Mouse (Mus musculus): Measurements from ENCODE around the gene Ptprr. TPM values are rescaled to one million over a fixed set of nuclear protein-coding genes. Genes with fewer than 3 reads are reported as not detected.

Ptprr gene
- not detected in 2 replicates for total RNA-seq (2015; ENCODE audit: low replicate concordance)
- total RNA-seq (2017; ENCODE audit: low replicate concordance): 0.64 TPM in 1 of 2 replicates, not detected in the other

DNA sequence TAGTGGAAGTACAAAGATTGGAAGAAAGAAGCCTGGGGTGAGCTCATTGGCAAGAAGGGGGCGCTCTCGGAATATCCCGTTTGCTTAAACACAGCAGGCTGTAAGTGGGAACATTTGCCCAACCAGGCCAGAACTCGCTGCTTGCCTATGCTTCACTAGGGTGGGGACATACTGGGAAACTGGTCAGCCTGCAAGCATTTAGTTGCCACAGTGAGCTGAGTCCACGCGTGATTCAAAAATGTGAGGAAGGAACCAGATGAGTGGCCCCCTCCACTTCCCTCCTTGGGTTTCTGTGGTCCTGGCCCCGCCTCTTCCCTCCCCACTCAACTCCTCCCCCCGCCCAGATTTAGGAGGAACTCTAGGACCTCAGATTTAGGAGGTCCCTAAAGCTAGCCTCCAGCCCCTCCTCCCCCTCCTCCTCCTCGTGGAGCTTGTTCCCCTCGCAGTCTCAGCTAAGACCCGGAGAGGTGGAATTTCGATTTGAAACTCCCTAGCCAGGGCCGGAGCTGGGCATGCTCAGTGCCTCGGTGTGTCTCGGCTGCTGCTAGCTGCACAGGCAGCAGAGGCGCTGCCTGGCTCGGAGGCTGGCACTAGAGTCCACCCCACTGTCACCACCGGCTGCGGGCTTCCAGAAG is at the start of gene Ptprr:
Gene Ptprr, plus strand, starts transcription at position 369 of the 635 bp plus-strand sequence.
- no peak for ATAC-seq (replicated peaks; ENCODE audit: low FRiP score, poor library complexity, severe bottlenecking)

DNA sequence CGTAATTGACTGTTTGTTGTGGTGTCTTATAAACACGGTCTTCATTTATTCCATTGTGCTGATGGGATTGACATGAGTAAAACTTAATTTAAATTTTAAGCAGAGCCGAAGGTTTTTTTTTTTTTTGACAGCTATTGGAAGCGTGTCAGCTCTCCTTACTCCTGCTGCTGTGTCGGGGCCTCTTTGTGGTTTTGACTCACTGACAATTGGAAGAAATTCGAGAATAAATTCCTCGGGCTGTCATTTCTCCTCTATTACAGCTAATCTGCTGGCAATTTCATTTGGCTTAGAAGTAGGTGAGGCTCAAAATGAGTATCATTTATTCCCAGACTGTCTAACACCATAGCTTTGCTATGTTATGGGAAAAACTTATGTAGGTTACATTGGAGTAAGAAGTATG is 41.7 kb upstream of the Ptprr start:
- ATAC-seq (replicated peaks; ENCODE audit: low FRiP score, poor library complexity, severe bottlenecking): no peak

DNA sequence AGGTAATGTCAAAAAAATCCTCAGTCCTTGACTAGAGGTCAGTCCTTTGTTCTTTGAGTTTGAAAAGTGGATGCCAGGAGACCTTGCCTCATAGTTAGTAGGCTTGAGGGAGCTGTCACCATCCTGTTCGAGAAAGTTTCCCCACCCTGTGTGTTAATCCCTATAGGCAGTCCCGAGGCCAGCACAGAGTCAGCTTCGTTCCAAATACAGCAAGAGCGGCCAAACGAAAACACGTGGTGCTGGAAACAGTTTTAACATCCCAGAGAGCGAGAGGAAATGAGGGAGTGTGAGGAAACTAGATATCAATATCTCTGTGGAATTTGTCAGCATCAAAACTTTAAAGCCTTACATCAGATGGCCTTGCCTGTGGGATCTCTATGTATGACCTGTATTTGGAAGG is 39.0 kb upstream of the Ptprr start:
- ATAC-seq (replicated peaks; ENCODE audit: low FRiP score, poor library complexity, severe bottlenecking): no peak

DNA sequence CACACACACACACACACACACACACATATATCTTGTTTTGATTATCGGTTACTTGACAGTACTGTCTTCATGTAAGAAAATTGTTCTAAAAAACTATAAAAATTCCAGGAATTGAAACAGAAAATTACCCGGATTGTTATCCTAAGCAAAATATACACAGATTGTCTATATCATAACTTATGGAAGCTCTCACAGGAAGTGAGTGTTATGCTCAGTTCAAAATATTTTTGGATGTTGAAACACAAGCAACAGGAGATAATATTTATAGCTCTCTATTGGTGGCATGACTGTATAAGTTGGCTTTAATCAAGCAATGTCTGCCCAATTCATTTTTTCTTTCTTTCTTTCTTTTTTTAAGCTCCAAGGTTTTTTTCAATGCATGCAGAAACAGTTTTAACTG is 38.0 kb upstream of the Ptprr start:
- ATAC-seq (replicated peaks; ENCODE audit: low FRiP score, poor library complexity, severe bottlenecking): no peak

DNA sequence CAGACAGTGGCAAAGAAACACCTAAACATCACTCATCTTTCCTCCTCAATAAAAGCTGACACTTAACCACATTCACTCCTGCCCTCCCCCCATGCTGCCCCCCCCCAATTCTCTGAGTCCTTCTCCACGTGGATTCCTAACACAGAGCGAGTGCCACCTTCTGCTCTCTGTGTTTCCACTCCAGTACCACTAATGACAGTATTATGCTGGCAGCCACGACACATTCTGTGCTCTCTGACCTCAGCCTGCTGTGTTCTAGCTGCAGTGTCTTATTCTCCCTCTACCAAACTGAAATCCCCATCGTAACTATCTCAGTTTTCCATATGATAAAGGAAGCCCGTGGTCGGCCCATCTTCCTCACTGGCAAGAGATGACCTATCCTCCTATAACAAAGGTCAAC is 33.7 kb upstream of the Ptprr start:
- no peak for ATAC-seq (replicated peaks; ENCODE audit: low FRiP score, poor library complexity, severe bottlenecking)

DNA sequence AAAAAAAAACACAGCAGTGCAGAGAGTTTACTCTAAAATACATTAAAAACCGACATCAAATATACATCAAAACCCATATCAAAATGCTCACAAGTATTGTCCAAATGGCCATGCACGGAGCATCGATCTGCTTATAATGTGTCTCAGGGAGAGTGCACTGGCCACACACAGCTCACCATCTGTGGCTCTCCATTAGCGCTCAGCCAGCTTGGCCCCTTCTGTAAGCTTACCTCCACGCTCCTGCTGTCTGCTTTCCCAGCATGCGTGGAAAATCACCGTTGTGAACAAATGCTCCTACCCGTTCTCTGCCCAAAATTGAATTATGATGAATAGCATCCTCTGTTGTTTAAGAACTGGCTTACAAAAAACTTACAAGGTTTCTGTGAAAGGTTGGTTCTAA is 16.2 kb upstream of the Ptprr start:
- no peak for ATAC-seq (replicated peaks; ENCODE audit: low FRiP score, poor library complexity, severe bottlenecking)

DNA sequence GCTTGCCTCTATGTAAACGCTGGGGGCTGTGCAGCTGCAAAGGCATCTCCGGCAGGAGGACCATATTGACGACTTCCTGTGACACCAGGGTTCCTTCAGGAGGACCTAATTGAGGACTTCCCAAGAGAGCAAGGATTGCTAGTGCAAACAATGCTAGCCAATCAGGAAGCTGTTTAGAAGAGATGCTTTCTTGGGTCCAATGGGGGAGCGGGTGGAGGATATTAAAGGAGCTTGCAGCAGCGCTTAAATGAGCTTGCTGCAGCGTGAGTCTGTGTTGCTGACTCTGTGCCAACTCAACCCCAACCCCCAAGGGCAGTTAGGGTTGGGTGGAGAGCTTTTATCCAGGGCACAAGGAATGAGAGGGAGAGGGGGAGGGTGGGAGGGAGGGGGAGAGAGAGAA is 11.3 kb upstream of the Ptprr start:
- no peak for ATAC-seq (replicated peaks; ENCODE audit: low FRiP score, poor library complexity, severe bottlenecking)

DNA sequence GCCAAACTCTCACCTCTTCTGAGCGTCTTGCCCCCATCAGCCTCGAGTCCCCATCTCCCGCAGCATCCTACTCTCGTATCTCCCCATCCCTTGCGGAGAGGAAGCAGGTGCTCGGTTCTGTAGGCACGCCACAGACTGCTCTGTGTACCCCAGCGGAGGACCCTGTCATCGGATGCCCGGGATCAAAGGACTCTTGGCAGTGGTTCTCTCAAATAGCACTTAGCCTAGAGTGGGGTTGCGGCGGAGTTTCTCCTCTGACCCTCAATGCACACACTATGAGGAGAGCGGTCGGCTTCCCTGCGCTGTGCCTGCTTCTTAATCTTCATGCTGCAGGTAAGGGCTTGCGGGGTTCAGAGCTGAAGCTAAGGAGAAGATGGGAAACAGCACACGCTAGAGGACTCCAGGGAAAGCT is 473 bp downstream of the Ptprr start:
- no peak for ATAC-seq (replicated peaks; ENCODE audit: low FRiP score, poor library complexity, severe bottlenecking)

DNA sequence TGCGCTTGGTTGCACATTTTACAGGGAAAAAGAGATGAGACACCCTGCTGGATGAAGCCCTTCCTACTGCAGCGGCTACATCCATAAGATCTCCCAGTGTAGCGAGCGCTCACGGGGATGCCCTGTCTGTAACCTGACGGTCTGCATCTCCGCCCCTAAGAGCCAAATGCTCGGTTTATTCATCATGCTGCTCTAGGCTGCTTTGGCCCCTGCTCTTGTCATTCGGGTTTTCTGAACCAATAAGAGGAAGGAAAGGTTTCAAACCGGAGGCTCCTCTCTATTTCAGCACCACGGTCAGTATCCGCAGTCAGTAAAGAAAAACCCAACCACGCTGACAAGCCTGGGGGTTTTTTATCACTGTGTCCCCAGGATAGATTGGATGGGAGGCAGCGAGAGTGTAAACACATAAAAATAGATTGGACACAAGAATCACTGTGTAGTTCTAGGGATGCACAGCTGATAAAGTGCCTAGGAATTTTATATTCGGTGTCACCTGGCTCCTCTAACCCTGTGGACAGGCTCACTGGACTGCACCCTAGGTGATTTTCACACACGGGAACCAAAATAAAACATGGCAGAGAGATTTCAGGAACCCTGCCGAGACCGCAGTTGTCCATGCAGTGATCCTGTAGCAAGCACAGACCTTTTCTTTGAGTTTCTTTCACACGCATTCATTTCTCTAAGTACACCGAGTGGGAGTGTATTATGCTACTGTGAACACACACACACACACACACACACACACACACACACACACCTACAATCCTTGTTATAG is 1.3 kb downstream of the Ptprr start:
- ATAC-seq (replicated peaks; ENCODE audit: low FRiP score, poor library complexity, severe bottlenecking): no peak

DNA sequence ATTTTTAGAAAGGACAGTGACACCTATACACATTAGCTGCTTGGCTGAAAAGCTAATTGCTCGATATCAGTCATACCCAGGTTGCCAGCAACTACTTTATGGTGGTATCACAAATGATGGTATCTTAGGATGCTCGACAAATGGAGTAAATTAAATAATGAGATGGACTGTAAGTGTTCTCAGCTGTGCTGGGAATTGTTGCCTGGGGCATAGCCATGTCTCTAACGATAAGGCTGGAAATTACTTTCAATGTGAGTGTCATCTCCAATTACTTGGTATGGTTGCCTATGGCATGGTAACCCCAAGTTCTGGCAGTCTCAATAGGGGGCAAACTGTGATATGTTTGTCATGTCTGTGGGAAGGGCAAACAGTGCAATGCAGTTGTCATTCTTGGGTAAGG is 3.1 kb downstream of the Ptprr start:
- no peak for ATAC-seq (replicated peaks; ENCODE audit: low FRiP score, poor library complexity, severe bottlenecking)

DNA sequence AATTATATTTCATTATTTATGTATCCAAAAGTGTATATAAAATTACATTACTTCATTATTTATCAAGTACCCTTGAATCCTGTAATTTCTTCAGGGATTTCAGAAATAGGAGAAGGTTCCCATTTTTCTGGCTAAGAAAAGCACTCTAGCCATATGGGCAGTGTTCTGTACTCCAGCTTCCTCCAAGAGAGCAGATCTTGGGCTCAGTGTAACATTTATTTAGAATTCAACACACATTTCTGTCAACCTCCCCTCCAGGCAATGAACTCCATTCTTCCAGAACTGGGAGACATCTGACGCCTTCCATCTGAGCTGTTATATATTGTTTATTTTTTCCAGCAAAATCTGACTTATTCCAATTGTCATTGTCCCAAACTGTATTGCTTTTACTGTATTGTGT is 20.1 kb downstream of the Ptprr start:
- ATAC-seq (replicated peaks; ENCODE audit: low FRiP score, poor library complexity, severe bottlenecking): no peak

DNA sequence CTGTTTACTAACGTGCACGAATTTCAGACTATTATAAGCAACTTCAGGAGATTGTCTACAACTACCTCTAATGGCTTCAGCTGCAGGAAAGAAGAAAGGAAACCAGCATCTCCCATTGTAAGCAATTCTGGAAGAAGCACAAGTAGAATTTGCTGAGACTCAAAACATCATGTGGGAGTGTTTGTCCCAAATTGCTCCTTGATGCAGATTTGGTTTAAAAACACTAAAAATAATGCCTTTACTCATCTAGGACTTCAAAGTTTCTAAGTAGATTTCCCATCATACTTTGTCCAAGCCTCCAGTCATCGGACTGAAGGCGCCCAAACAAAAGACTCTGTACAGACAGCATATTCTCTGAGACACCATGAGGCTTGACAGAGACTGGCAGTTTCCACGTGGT is 57.9 kb downstream of the Ptprr start:
- ATAC-seq (replicated peaks; ENCODE audit: low FRiP score, poor library complexity, severe bottlenecking): no peak

DNA sequence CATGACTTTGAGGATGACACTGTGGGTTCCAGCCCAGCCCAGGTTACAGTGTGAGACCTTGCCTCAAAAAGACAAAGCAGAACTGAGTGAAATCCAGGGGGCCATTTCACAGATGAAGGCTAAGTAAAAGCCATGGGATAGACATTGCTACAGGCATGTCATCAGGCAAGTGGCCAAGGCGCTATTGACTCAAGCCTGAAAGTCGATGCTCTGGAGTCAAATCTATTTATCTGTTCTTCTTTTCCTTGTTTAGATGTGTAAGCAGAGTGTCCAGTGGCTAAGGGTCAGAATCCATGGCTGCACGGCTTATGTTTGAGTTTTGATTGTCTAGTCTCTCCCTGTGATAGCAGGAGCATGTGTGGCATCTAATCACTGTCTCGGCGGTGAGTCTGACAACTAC is 60.6 kb downstream of the Ptprr start:
- no peak for ATAC-seq (replicated peaks; ENCODE audit: low FRiP score, poor library complexity, severe bottlenecking)

DNA sequence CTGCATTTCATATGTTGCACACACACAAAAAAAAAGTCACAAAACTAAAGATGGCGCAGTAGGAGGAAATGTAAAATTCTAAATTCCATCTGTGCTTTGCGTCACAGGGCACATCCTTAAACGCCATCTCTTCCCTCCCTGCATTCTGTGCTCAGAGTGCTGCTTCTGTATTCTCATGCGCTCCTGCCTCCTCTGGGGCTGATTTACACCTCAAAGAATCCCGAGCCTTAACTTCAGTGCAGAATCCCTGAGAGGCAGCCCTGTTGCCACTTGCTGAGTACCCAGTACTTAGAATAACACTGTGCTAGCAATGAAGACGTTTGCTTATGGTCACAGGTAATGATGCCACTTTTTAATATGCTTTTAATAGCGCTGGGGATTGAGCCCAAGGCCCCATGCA is 61.4 kb downstream of the Ptprr start:
- ATAC-seq (replicated peaks; ENCODE audit: low FRiP score, poor library complexity, severe bottlenecking): no peak

DNA sequence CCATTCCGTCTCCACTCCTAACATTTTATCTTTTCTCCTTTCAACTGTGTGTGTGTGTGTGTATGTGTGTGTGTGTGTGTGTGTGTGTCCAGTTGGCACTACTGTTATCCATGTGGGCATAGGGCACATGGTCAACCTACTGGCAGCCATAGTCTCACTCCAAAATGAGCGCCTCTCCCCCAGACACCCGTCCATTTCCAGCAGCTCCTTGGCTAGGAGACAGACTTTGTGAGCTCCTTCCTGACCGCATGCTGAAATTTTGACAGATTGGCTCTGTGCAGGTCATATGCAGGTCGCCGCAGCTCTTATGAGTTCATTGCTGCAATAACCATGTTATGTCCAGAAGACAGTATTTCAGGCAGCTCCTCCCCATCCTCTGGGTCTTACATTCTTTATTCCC is 62.8 kb downstream of the Ptprr start:
- no peak for ATAC-seq (replicated peaks; ENCODE audit: low FRiP score, poor library complexity, severe bottlenecking)

DNA sequence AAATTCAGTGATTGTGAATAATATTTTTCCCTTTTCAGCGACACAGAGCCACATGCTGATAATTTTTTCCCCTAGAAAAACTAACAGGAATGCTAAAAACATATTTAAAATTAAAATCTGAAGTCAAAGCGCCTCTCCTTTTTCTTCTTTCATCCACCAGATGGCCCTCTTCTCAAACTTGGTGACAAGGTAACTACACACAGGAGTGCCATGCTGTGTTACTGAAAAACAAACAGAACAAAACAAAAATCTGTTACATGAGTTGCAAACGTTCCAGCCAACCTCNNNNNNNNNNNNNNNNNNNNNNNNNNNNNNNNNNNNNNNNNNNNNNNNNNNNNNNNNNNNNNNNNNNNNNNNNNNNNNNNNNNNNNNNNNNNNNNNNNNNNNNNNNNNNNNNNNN is 66.0 kb downstream of the Ptprr start:
- ATAC-seq (replicated peaks; ENCODE audit: low FRiP score, poor library complexity, severe bottlenecking): no peak

DNA sequence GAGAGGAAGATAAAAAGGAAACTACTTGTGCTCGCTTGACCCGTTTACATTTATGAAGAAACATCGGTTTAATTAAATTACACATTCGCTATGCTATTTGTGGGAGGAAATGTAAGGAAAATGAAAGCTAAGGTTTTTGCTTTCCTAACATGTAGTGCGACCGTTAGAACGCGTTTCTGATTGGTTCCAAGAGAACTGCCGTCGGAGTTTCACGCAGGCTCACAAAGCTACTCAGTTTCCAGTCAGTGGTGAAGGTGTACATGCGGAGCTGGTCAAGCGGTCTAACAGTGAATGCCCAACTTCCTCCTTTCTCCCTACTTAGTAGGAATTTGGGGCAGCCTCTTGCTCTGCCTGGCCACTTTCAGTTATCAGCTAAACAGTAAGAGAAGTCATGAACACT is 78.5 kb downstream of the Ptprr start:
- ATAC-seq (replicated peaks; ENCODE audit: low FRiP score, poor library complexity, severe bottlenecking): no peak

DNA sequence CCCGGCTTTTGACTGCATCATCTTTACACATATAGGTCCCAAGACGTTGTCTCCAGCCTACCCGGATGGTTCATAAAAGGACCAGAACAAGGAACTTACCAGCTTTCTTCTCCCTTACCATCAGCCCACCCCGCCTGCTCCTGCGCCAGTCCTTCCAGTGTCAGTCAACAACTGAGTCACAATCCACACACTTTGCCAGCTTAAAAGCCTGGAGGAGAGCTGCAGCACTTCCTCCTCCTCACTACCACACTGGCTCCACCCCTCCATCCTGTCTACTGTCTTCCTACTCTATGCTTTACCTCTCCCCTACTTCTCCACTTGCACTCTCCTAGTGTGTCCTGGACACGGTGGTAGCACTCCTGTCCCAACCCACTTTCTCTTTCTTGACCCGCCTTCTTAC is 80.5 kb downstream of the Ptprr start:
- ATAC-seq (replicated peaks; ENCODE audit: low FRiP score, poor library complexity, severe bottlenecking): no peak

DNA sequence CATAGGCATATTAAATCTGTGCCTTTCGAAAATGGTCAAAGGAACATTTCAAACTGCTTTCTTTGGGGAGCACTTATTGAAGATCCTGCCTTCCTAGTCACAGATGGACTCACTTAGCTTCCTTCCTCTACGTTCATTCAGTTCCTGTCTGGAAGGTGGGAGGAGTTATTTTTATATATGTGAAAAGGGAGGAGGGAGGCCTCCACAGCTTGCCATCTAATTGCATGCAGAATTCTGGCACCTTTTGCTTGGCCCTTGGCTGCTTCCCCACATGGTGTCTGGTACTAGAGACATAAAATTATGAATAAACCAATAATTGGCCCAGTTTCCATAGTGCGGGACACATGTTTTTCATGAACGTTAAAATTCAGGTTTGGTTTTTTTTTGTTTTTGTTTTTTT is 90.2 kb downstream of the Ptprr start:
- no peak for ATAC-seq (replicated peaks; ENCODE audit: low FRiP score, poor library complexity, severe bottlenecking)

DNA sequence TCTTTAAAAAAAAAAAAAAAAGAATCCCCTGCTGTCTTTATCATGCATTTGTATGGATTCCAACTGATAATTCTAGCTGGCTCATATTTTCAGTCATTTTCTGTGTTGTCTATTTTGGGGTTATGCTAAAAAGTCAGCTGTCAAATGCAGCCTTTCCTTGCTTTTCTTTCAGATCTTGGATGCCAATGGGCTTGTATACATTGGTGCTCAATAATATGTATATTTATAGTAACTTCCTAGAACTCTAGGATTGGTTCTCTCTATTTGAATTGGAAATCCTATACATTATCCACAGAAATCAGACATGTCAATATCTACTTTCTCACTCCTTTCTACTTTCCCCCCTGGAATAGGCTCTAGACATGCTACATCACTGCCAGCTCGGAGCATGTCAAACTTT is 90.7 kb downstream of the Ptprr start:
- ATAC-seq (replicated peaks; ENCODE audit: low FRiP score, poor library complexity, severe bottlenecking): no peak

DNA sequence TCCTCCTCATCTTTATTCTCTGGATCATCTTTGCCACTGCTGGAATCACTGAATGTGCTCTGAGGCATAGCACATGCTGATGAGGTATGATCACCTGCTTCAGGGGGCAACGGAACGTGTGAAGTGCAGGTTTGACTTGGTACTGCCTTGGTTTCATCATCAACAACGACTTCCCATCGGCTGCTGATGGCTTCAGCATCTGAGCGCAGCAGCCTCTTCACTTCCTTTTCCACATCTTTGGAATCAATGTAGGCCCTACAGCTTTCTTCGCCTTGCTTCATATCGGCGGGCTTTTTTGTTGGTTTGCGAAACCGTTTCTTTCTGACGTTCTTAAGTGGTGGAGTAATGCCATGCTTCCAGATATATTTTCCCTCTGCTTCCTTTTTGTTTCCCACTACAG is 94.9 kb downstream of the Ptprr start:
- no peak for ATAC-seq (replicated peaks; ENCODE audit: low FRiP score, poor library complexity, severe bottlenecking)

Data from erythroid progenitor cell, adult 5-6 weeks (primary cell).